Mouse (Mus musculus) forebrain, embryonic 10.5 days (tissue): ENCODE measurements around the gene Scamp4. TPM values are rescaled to one million over a fixed set of nuclear protein-coding genes. Genes with fewer than 3 reads are reported as not detected.
"Not testable (repeated sequence)": the region's sequence is repeated elsewhere in the genome, so short reads cannot be mapped to it uniquely, and the experiment has no call there.

Source experiments
- DNase-seq: peaks from one replicate; pipeline ENCODE4 v3.0.0-alpha.2; 2017; ENCODE audit warnings: low spot score; ENCODE audit errors: extremely low spot score
- H3K27ac ChIP-seq: fragments of 300-500 bp; sonication (generic); 2 replicates; pipeline ENCODE4 v1.5.1; 2016; ENCODE audit warnings: mild to moderate bottlenecking
- H3K27me3 ChIP-seq: fragments of 300-500 bp; sonication (generic); 2 replicates; pipeline ENCODE4 v1.6.1; 2016; ENCODE audit warnings: mild to moderate bottlenecking; ENCODE audit not compliant: poor library complexity, severe bottlenecking
- H3K36me3 ChIP-seq: fragments of 300-500 bp; sonication (generic); replicated peaks from 2 replicates; pipeline ENCODE4 v1.6.1; 2016; ENCODE audit warnings: mild to moderate bottlenecking, moderate library complexity
- H3K4me1 ChIP-seq: fragments of 300-500 bp; sonication (generic); 2 replicates; pipeline ENCODE4 v1.6.1; 2016
- H3K4me3 ChIP-seq: fragments of 300-500 bp; sonication (generic); 2 replicates; pipeline ENCODE4 v1.5.1; 2016; ENCODE audit warnings: mild to moderate bottlenecking, moderate library complexity
- H3K9me3 ChIP-seq: fragments of 300-500 bp; sonication (generic); 2 replicates; pipeline ENCODE4 v1.6.1; 2016; ENCODE audit warnings: mild to moderate bottlenecking, moderate library complexity
- WGBS: fragments of 180-500 bp; shearing (Covaris S2); methylation state at CpG from one replicate; pipeline ENCODE4 v1.1.7; 2016; 5-methylcytosine and 5-hydroxymethylcytosine counted together
- polyA plus RNA-seq: library from polyadenylated mRNA; unstranded; fragments of >200 nt; fragmentation: Nextera tagmentation; extraction: Ambion mirVana; gene quantifications from 2 replicates; pipeline ENCODE4 v1.2.1, GENCODE M21; 2016

Scamp4 gene
- polyA plus RNA-seq, 1 experiment from 2014 or later, result 91.5 TPM

GRCm38 (mm10) chr10:80584642-80585552 lies 17.8 kb upstream of the Scamp4 start:
- no peak overlapping the region; the same call in 1 of the 2 replicates for H3K4me3 ChIP-seq
- H3K27ac ChIP-seq, result peak overlapping the region; percentile 40; the same call in 1 of the 2 replicates
- 77% methylated on average over 12 of the region's 12 CpGs for WGBS
- no peaks in the 10 kb centered on the region for H3K27me3 ChIP-seq
- peaks cover 59% of the 10 kb centered on the region for H3K4me1 ChIP-seq
- no peaks in the 10 kb centered on the region for H3K9me3 ChIP-seq
- DNase-seq, result no peak
- peaks cover 48% of the 10 kb centered on the region for H3K36me3 ChIP-seq

GRCm38 (mm10) chr10:80585581-80585980 lies 17.1 kb upstream of the Scamp4 start:
- Histone ChIP-seq H3K4me1 (peaks cover 64% of the 10 kb centered on the region), H3K9me3 (no peaks in the 10 kb centered on the region), H3K4me3 (0 out of 2 replicates have a peak overlapping the region, but pooled peaks have one; percentile 0), H3K27ac (no peak overlapping the region), H3K36me3 (peaks cover 48% of the 10 kb centered on the region), H3K27me3 (no peaks in the 10 kb centered on the region)
- 93% methylated on average over 8 of the region's 8 CpGs for WGBS
- DNase-seq, result no peak

DNA sequence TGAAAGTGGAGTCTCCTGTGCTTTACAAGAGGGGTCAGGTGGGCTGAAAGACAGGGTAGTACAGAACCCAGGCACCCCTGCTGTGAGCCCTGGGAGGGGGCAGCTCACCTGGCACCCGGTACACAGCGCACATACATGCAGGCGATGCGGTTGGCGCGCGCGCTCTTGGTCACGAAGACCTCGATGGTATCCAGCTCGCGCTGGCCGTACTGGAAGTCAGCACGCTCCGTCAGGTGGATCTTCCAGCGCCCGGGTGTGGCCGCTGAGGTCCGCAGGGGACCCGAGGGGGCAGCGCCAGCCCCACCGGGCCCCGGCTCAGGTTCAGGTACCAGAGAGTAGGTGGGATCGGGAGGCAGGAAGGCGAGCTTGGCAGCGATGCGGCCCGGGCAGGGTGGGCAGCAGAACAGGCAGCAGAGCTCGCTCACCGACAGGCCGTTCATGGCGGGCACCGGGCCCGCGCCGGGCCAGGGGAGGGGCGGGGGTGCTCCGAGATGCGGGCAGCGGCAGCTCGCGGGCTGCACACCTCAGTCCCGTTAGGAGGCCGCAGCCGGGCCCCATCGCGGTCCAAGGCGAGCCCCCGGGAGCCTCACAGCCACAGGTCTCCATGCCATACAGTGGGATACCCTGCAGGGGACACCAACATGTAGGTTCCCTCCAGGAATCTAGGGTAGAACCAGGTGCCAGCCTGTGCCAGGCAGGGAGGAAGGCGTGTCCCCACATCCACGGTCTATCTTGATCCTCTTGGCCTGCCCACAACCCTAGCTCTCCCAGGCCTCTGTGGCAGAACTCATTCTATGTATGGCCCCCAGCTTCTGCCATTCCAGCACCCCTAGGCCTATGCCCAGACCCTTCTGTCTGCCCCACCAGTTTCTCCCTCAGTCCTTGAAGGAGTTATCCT lies 16.0 kb upstream of the Scamp4 start:
- 95% methylated on average over 47 of the region's 51 CpGs for WGBS
- Histone ChIP-seq H3K4me1 (peaks cover 66% of the 10 kb centered on the region), H3K36me3 (peaks cover 48% of the 10 kb centered on the region), H3K27ac (peak overlapping the region; percentile 69), H3K4me3 (peak overlapping the region; percentile 22; the same call in 1 of the 2 replicates), H3K27me3 (no peaks in the 10 kb centered on the region), H3K9me3 (no peaks in the 10 kb centered on the region)
- DNase-seq, result no peak

DNA sequence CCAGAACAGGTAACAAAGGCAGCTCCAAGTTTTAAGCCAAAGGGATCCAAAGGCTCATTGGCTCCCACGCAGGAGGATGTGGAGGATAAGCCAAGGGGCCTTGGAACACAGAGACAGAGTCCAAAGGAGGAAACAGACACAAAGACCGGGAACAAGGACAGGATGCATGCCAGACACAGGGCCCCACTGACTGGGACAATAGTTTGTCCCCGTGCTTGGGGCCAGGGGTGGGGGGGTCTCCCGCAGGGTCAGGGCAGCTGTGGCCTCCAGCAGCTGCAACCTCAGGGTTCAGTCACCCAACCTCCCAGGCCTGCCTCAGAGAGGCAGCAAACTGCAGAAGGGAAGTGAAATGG lies 15.4 kb upstream of the Scamp4 start:
- peaks cover 66% of the 10 kb centered on the region for H3K4me1 ChIP-seq
- H3K4me3 ChIP-seq, result peak overlapping the region; percentile 22; the same call in 1 of the 2 replicates
- 58% methylated on average over 4 of the region's 4 CpGs for WGBS
- peaks cover 46% of the 10 kb centered on the region for H3K36me3 ChIP-seq
- no peaks in the 10 kb centered on the region for H3K9me3 ChIP-seq
- no peak for DNase-seq
- peak overlapping the region; percentile 69 for H3K27ac ChIP-seq
- H3K27me3 ChIP-seq, result no peaks in the 10 kb centered on the region

- H3K4me3 ChIP-seq, result peak overlapping the region; percentile 98
- H3K27me3 ChIP-seq, result no peaks in the 10 kb centered on the region
- peak overlapping the region; percentile 89 for H3K27ac ChIP-seq
- peaks cover 28% of the 10 kb centered on the region for H3K36me3 ChIP-seq
- 22% methylated on average over 12 of the region's 12 CpGs for WGBS
- DNase-seq, result no peak
- peaks cover 55% of the 10 kb centered on the region for H3K4me1 ChIP-seq
- H3K9me3 ChIP-seq, result no peaks in the 10 kb centered on the region
Observed at GRCm38 (mm10) chr10:80589127-80589878, 13.4 kb upstream of the Scamp4 start.

GRCm38 (mm10) chr10:80589879-80590854 lies 12.5 kb upstream of the Scamp4 start, which contains the start of gene Abhd17a:
Abhd17a (minus strand) TSS chr10:80590341.
- no peaks in the 10 kb centered on the region for H3K27me3 ChIP-seq
- H3K4me3 ChIP-seq, result peak within 1 kb of the TSS; percentile 98
- peaks cover 47% of the 10 kb centered on the region for H3K4me1 ChIP-seq
- DNase-seq, result peak; percentile 98
- peaks cover 20% of the 10 kb centered on the region for H3K36me3 ChIP-seq
- no peaks in the 10 kb centered on the region for H3K9me3 ChIP-seq
- WGBS, result under 1% methylated on average over 73 of the region's 73 CpGs
- peak within 1 kb of the TSS; percentile 89 for H3K27ac ChIP-seq

- Histone ChIP-seq H3K9me3 (no peaks in the 10 kb centered on the region), H3K4me1 (no peaks in the 10 kb centered on the region), H3K4me3 (no peak overlapping the region), H3K27ac (no peak overlapping the region), H3K27me3 (no peaks in the 10 kb centered on the region), H3K36me3 (no peaks in the 10 kb centered on the region)
- 62% methylated on average over 4 of the region's 4 CpGs for WGBS
- DNase-seq, result no peak
Observed at GRCm38 (mm10) chr10:80596318-80596717, 6.4 kb upstream of the Scamp4 start.

DNA sequence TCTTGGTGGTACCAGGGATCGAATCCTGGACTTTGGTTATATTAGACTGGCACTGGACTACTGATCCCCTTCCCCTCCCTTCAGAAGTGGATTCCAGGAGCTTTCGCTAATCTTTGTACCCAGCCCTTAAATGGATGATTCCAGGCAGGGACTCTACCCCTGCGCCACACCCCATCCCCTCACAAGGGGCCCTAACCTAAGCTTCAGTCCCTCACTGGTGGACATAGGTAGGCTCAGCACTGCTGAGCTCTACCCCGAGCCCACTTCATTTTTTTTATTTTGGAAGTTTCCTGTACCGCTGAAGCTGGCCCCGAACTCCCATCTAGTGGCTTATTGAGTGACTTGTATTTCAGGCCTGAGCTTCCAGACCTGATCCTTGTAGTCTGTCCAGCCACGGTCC lies 692 bp downstream of the Scamp4 start:
- 37% methylated on average over 7 of the region's 7 CpGs for WGBS
- H3K36me3 ChIP-seq, result peaks cover 33% of the 10 kb centered on the region
- DNase-seq, result no peak
- H3K4me3 ChIP-seq, result peak overlapping the region; percentile 79
- H3K9me3 ChIP-seq, result no peaks in the 10 kb centered on the region
- peak overlapping the region; percentile 90 for H3K27ac ChIP-seq
- peaks cover 30% of the 10 kb centered on the region for H3K4me1 ChIP-seq
- no peaks in the 10 kb centered on the region for H3K27me3 ChIP-seq

DNA sequence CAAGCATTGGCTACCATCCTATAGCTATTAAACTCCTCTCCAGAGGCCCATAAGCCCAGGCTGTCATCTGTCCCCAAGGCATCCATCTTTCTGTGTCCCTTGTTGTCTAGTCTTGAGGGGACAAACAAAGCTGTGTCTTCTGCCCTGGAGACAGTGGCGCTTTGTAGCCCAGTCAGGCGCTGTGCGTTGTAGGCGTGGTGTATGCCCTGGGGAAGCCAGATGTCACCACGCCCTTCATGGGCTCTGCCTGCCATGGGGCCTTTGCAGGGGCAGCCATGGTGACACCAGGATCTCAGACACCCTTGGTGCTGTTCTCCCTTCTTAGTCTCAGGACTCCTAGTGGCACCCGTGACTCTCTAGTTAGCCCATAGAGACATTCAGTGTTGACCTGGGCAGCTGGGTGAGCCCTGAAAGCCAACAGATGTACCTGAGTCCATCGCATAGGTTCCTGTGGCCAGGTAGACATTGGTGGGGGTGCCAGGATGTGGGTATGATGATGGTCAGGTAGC lies 1.4 kb downstream of the Scamp4 start:
- H3K4me1 ChIP-seq, result peaks cover 30% of the 10 kb centered on the region
- H3K4me3 ChIP-seq, result peak overlapping the region; percentile 79
- WGBS, result 93% methylated on average over 7 of the region's 7 CpGs
- H3K27ac ChIP-seq, result peak overlapping the region; percentile 90; the same call in 1 of the 2 replicates
- no peak for DNase-seq
- H3K36me3 ChIP-seq, result peaks cover 40% of the 10 kb centered on the region
- H3K9me3 ChIP-seq, result no peaks in the 10 kb centered on the region
- no peaks in the 10 kb centered on the region for H3K27me3 ChIP-seq

DNA sequence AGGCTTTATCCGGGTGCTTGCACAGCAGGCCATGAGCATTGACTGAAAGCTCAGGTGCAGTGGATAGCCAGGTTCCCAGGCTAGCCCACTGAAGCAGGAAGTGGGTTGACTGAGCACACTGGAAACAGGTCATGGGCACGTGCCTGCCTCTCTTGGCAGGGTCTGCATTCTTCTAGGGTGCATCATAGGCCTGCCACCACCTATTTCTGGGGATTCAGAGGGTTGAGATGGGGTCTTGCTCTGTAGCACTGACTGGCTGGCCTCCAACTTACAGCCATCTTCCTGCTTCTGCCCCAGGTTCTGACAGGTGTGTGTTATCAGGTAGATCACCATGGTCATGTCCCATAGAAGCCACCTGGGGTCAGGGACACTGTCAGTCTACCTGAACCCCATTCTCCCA lies 2.3 kb downstream of the Scamp4 start:
- Histone ChIP-seq H3K27ac (no peak overlapping the region), H3K9me3 (no peaks in the 10 kb centered on the region), H3K4me1 (peaks cover 30% of the 10 kb centered on the region), H3K27me3 (no peaks in the 10 kb centered on the region), H3K36me3 (peaks cover 49% of the 10 kb centered on the region), H3K4me3 (no peak overlapping the region)
- 97% methylated on average over 2 of the region's 2 CpGs for WGBS
- DNase-seq, result no peak

GRCm38 (mm10) chr10:80605721-80606120 lies 3.0 kb downstream of the Scamp4 start, which contains the start of gene Gm49322:
Gm49322 (plus strand) TSS chr10:80606021.
- peaks cover 57% of the 10 kb centered on the region for H3K36me3 ChIP-seq
- 86% methylated on average over 4 of the region's 4 CpGs for WGBS
- not testable (repeated sequence) for DNase-seq, H3K9me3 ChIP-seq, H3K4me3 ChIP-seq, H3K27ac ChIP-seq, H3K27me3 ChIP-seq
- H3K4me1 ChIP-seq, result peaks cover 34% of the 10 kb centered on the region
